Mouse (Mus musculus): ENCODE measurements around the gene St6gal1.
A peak's percentile ranks its signal among the peaks of the same experiment; 100 is the strongest.
"Not testable (repeated sequence)": the region's sequence is repeated elsewhere in the genome, so short reads cannot be mapped to it uniquely, and the experiment has no call there.

St6gal1 gene

DNA sequence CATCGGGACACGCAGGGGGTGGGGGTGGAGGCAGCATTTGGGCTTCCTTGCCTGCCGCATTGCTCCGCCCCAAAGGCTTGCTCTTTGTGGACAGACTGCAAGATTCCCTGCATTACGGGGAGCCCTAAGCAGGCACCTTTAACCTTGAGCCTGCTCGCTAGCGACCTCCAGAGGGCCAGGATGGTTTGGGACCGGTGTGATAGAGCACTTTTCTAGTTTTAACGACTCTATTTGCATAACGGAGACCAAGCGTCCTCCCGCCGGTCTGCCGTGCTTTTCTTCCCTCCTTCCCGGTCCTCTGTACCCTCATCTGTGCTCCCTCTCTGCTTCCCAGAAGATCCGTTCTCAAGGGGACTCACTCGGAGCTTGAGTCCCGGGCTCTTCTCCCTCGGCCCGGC is at the start of gene St6gal1:
Gene St6gal1, plus strand, starts transcription at position 70 of the 398 bp plus-strand sequence.
- DNase-seq (ENCODE audit: low read depth, low spot score): peak; percentile 92

GRCm38 (mm10) chr16:23174855-23175254 is 49.7 kb upstream of the St6gal1 start:
- DNase-seq (ENCODE audit: low read depth, low spot score): no peak

DNA sequence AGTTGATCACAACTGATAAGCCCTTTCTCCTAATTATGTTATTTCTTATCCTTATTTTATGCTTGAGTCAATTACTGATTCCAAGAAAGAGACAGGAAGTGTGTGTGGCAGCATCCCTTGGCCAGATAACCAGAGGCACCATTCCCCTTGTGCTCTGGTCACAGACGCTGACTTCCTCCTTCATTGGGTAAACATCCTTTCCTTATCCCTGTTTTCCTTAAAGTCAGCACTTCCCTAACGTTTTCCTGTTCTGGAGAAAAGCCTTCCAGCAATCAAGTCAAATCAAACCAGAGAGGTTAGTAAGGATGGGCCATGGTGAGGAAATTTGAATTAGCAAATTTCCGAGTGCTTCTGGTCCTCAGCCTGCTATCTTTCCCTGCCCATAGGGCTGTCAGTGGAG is 48.6 kb upstream of the St6gal1 start:
- no peak for DNase-seq (ENCODE audit: low read depth, low spot score)

DNA sequence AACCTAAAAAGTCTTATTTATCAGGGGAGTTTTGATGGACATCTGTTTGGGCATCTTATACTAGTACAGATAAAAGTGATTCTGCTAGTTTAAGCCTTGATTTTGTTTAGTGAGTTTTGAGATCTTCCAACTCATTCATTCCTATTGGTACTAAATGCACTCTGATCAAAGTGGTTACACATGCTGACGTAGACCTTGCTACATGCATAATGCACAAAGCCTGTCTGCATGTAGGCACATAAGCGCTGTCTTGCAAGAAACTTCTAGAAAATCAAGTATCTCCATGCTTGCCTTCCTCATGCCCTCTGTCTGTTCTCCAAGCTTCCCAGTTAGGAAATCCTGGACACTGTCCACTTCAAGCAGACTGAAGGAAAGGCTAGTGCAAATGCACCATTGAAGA is 46.7 kb upstream of the St6gal1 start:
- no peak for DNase-seq (ENCODE audit: low read depth, low spot score)

- no peak for DNase-seq (ENCODE audit: low read depth, low spot score)
Observed at GRCm38 (mm10) chr16:23178796-23179195, 45.7 kb upstream of the St6gal1 start.

- DNase-seq (ENCODE audit: low read depth, low spot score): not testable (repeated sequence)
Observed at GRCm38 (mm10) chr16:23179436-23179835, 45.1 kb upstream of the St6gal1 start.

DNA sequence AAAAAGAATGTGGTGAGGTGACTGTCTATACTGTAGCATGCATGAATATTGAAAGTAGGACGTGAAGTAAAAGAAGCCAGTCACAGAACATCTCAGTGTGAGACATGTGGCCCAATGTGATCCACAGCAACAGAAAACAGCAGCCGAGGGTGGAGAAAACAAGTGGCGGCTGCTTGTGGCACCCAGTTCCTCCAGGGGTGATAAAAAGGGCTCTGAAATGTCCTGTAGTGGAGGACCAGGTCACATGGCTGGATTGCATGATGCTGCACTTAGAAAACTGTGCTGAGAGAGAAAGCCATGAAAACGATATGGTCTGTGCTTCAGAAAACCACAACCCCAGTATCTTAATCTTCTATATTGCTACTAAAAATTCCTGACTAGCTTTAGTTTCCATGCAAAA is 43.5 kb upstream of the St6gal1 start:
- DNase-seq (ENCODE audit: low read depth, low spot score): no peak

DNA sequence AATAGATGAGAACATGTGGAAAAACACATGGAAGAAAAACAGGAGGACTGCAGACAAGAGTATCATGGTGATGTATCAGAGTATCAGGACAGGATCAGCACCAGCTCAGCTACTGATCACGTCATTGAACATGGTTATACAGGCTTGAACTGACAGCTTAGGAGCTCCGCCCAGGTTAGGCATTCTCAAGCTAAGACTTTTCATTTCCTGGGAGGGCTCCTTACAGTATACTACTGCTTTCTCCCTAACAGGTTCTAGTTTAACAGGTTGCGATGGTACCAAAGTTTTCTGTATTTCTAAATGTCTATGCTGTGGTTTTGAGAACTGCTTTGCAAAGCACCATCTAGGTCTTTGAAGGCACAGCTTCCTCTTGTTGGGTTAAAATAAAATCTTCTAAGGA is 43.1 kb upstream of the St6gal1 start:
- DNase-seq (ENCODE audit: low read depth, low spot score): no peak

- no peak for DNase-seq (ENCODE audit: low read depth, low spot score)
Observed at GRCm38 (mm10) chr16:23181942-23182597, 42.5 kb upstream of the St6gal1 start.

- no peak for DNase-seq (ENCODE audit: low read depth, low spot score)
Observed at GRCm38 (mm10) chr16:23185824-23186223, 38.7 kb upstream of the St6gal1 start.

- DNase-seq (ENCODE audit: low read depth, low spot score): no peak
Observed at GRCm38 (mm10) chr16:23186418-23186817, 38.1 kb upstream of the St6gal1 start.

DNA sequence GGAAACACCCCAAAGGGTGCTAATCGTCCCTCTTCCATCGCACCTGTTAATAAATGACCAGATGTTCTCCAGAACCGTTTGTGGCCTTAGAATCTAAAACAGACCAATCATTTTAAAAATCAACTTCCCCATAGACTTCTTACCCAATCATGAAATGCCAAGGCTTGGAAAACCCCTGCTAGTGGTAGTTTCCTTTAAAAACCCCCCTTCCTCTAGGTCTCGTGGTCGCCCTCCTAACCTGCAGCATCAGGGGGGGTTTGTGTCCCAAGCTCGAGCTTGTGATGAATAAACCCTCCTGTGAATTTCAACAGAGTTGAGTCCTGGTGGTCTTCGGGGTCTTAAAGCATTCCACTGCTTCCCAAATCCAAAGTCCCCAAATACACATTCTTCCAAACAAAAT is 36.6 kb upstream of the St6gal1 start:
- DNase-seq (ENCODE audit: low read depth, low spot score): no peak

DNA sequence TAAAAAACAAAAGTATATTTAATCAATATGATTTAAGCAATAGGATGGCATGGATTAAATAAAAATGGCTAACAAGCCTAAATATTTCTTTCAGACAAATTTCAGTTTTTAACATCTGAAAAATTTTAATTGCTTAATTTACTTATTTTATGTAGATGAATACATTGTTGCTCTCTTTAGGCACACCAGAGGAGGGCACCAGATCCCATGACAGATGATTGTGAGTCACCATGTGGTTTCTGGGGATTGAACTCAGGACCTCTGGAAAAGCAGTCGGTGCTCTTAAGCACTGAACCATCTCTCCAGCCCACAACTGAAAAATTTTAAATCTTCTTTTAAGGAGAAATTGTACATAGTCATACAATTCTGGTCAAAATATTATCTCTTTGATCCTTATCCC is 34.9 kb upstream of the St6gal1 start:
- no peak for DNase-seq (ENCODE audit: low read depth, low spot score)

DNA sequence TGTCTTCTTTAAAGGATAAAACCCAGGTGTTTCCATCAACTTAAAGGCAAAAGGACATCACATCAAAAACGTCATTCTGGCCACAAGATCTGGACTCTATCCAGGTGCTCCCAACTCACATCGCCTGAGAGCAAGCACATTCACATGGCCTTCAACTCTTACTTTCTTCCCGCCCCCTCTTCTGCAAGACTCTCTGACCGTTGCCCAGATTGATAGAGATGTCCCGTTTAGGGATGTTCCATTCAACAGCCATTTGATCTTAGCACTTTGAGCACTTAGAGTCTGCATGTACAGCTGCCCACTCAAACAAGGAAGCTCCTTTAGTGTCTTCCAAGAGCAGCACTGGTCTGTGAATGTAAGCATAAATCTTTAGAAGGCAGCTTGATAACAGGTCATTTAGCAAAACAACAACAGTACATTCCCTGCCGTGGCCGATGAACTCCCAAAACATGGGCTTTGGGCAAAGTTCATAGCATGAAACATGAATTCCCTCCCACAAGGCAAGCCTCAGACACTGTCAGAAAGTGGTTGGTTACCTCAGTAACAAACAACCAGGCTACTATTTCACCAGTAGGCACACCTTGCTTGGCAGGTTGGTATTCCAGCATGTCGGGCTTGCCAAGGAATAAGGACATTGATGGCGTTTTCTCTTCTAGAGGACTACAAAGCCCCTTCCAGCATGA is 32.8 kb upstream of the St6gal1 start:
- no peak for DNase-seq (ENCODE audit: low read depth, low spot score)

- DNase-seq (ENCODE audit: low read depth, low spot score): no peak
Observed at GRCm38 (mm10) chr16:23195618-23196017, 28.9 kb upstream of the St6gal1 start.

- no peak for DNase-seq (ENCODE audit: low read depth, low spot score)
Observed at GRCm38 (mm10) chr16:23196296-23196695, 28.2 kb upstream of the St6gal1 start.

DNA sequence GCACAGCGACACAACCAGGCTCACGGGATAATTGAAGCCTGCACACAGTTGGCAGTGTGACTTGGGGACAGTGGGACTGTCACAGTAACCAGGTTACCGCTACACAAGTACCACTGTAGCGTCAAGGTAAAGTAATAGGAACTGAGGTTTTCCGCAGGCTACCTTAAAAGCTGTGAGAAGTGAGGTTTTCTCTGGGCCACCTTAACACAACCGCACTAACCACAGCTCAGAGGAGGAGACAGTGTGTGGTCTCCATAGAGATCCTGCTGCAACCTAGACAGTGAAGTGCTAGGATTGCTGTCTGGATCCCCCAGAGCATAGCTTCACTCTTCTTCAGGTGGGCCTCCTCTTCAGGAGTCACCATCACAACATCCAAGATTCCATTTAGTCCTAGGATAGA is 27.7 kb upstream of the St6gal1 start:
- DNase-seq (ENCODE audit: low read depth, low spot score): no peak

- no peak for DNase-seq (ENCODE audit: low read depth, low spot score)
Observed at GRCm38 (mm10) chr16:23201498-23201897, 23.0 kb upstream of the St6gal1 start.

- no peak for DNase-seq (ENCODE audit: low read depth, low spot score)
Observed at GRCm38 (mm10) chr16:23214314-23214713, 10.2 kb upstream of the St6gal1 start.

- DNase-seq (ENCODE audit: low read depth, low spot score): no peak
Observed at GRCm38 (mm10) chr16:23215241-23215900, 9.2 kb upstream of the St6gal1 start.

- no peak for DNase-seq (ENCODE audit: low read depth, low spot score)
Observed at GRCm38 (mm10) chr16:23216366-23216765, 8.2 kb upstream of the St6gal1 start.

GRCm38 (mm10) chr16:23218313-23218712 is 6.2 kb upstream of the St6gal1 start:
- no peak for DNase-seq (ENCODE audit: low read depth, low spot score)
